Mouse (Mus musculus): Measurements from ENCODE around the gene Col4a3. TPM values are rescaled to one million over a fixed set of nuclear protein-coding genes. Genes with fewer than 3 reads are reported as not detected.

Gene Col4a3
- polyA plus RNA-seq, 1 experiment = 0.08 TPM

DNA sequence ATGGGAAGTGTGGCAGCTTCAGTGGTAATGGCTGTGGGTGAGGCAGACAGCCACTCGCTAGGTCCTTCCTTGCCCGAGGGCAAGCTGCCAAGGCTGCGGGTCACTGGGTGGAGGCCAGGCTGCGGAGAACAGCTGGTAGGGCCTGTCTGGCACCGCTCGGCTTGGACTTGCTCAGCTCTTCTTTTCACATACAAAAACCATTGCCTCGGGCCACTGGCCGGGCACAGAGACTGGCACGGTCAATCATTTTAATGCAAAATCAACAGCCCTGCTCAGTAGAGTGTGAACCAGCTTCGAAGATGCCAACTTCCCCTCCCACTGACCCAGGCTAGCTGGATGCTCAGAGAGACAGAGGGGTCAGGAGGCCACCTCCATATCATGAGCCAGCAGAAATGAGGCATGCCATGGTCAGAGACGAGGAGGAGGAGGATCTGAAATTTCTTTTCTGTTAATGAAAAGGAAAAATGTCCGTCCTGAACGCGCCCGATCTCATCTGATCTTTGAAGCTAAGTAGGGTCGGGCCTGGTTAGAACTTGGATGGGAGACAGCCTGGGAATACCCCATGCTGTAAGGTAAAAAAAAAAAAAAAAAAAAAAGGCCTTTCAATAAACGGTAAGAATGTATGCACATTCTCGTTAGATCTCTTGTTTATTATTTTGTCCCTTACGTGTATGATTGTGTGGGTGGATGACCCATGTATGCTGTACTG lies 48.0 kb downstream of the Col4a3 start:
- H3K27me3 ChIP-seq (ENCODE audit: control insufficient read depth, insufficient read depth, insufficient read length) = no peaks in the 10 kb centered on the region
- H3K36me3 ChIP-seq (ENCODE audit: control insufficient read depth, insufficient read depth) = no peaks in the 10 kb centered on the region
- H3K4me2 ChIP-seq (ENCODE audit: low read depth) = peak overlapping the region; percentile 84
- TF ChIP-seq CEBPB (IDR thresholded peaks at IDR 0.05; ENCODE audit: insufficient read depth, poor library complexity, severe bottlenecking) (no peak), MAX (IDR thresholded peaks at IDR 0.05; ENCODE audit: low read depth) (no peak), USF1 (IDR thresholded peaks at IDR 0.05; ENCODE audit: low read depth) (no peak), REST (IDR thresholded peaks at IDR 0.05; ENCODE audit: insufficient read depth, insufficient read length) (no peak), MYOG (IDR thresholded peaks at IDR 0.05; ENCODE audit: control insufficient read depth in 1 of 3, insufficient read depth in 1 of 3, insufficient read length in 2 of 3, low read depth in 2 of 3) (peak; percentile 77 to 95 (median 94)), POLR2AphosphoS2 (IDR thresholded peaks at IDR 0.05; ENCODE audit: insufficient read length, low read depth) (no peak), TCF12 (IDR thresholded peaks at IDR 0.05; ENCODE audit: insufficient read depth, poor library complexity, severe bottlenecking) (peak; percentile 45), MYOD1 (IDR thresholded peaks at IDR 0.05; ENCODE audit: control insufficient read depth in 1 of 3, insufficient read length in 2 of 3, low read depth in 2 of 3) (peak in 2 of 3 experiments; percentile 95 to 97), E2F4 (IDR thresholded peaks at IDR 0.05; ENCODE audit: insufficient read depth) (no peak), TCF3 (IDR thresholded peaks at IDR 0.05; ENCODE audit: insufficient read length, low read depth) (peak; percentile 44), POLR2A (IDR thresholded peaks at IDR 0.05; ENCODE audit: insufficient read length, low read depth) (no peak), SRF (IDR thresholded peaks at IDR 0.05; ENCODE audit: control insufficient read depth, insufficient read length, low read depth) (no peak)
- no peak overlapping the region for H3K4me3 ChIP-seq
- no peaks in the 10 kb centered on the region for H3K79me2 ChIP-seq (ENCODE audit: control insufficient read depth, insufficient read depth)
- no peak overlapping the region for H3ac ChIP-seq (ENCODE audit: control insufficient read depth, insufficient read length)

DNA sequence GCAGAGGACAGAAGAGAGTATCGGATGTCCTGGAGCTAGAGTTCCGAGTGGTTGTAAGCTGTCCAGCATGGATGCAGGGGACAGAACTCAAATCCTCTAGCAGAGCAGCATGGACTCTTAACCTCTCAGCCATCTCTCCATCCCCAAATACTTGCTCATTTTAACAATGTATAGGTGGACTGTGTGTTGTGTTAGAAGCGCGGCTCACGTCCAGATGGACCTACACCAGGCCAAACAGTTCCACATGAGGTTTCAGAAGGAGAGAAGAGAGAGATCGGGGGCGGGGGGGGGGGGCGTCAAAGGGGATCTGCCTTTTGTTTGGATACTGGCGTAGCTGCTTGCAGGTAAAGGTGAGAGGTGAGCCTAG lies 48.5 kb downstream of the Col4a3 start:
- H3ac ChIP-seq (ENCODE audit: control insufficient read depth, insufficient read length) = no peak overlapping the region
- TF ChIP-seq POLR2A (IDR thresholded peaks at IDR 0.05; ENCODE audit: insufficient read length, low read depth) = no peak
- no peak for TF ChIP-seq REST (IDR thresholded peaks at IDR 0.05; ENCODE audit: insufficient read depth, insufficient read length)
- TF ChIP-seq TCF12 (IDR thresholded peaks at IDR 0.05; ENCODE audit: insufficient read depth, poor library complexity, severe bottlenecking) = no peak
- TF ChIP-seq E2F4 (IDR thresholded peaks at IDR 0.05; ENCODE audit: insufficient read depth) = no peak
- TF ChIP-seq MYOG (IDR thresholded peaks at IDR 0.05; ENCODE audit: control insufficient read depth in 1 of 3, insufficient read depth in 1 of 3, insufficient read length in 2 of 3, low read depth in 2 of 3) = no peak
- no peak for TF ChIP-seq MAX (IDR thresholded peaks at IDR 0.05; ENCODE audit: low read depth)
- no peak for TF ChIP-seq TCF3 (IDR thresholded peaks at IDR 0.05; ENCODE audit: insufficient read length, low read depth)
- no peak for TF ChIP-seq CEBPB (IDR thresholded peaks at IDR 0.05; ENCODE audit: insufficient read depth, poor library complexity, severe bottlenecking)
- no peak for TF ChIP-seq POLR2AphosphoS2 (IDR thresholded peaks at IDR 0.05; ENCODE audit: insufficient read length, low read depth)
- no peak for TF ChIP-seq SRF (IDR thresholded peaks at IDR 0.05; ENCODE audit: control insufficient read depth, insufficient read length, low read depth)
- TF ChIP-seq MYOD1 (IDR thresholded peaks at IDR 0.05; ENCODE audit: control insufficient read depth in 1 of 3, insufficient read length in 2 of 3, low read depth in 2 of 3) = no peak
- no peak for TF ChIP-seq USF1 (IDR thresholded peaks at IDR 0.05; ENCODE audit: low read depth)

DNA sequence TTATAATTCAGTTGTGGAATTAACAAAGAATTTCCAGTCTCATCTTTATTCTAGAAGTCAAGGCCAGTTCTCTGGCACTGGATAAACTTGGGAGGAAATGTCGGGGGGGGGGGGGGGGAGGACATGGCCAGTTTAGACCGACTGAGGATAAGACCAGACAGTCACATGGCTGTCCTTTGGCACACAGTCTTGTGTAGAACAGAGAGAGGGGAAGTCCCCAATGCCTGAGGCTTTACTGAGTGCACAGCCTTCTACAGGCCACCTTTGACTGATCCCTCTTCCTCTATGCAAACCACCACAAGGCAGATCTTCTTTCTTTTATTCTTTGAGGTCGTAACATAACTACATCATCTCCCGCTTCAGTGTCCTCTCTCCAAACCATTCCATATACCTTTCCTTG lies 49.6 kb downstream of the Col4a3 start:
- Histone ChIP-seq H3K4me2 (ENCODE audit: low read depth) (no peak overlapping the region), H3K27me3 (ENCODE audit: control insufficient read depth, insufficient read depth, insufficient read length) (no peaks in the 10 kb centered on the region), H3ac (ENCODE audit: control insufficient read depth, insufficient read length) (no peak overlapping the region), H3K4me3 (no peak overlapping the region), H3K36me3 (ENCODE audit: control insufficient read depth, insufficient read depth) (no peaks in the 10 kb centered on the region), H3K79me2 (ENCODE audit: control insufficient read depth, insufficient read depth) (no peaks in the 10 kb centered on the region)
- TF ChIP-seq USF1 (IDR thresholded peaks at IDR 0.05; ENCODE audit: low read depth) (no peak), POLR2A (IDR thresholded peaks at IDR 0.05; ENCODE audit: insufficient read length, low read depth) (no peak), MAX (IDR thresholded peaks at IDR 0.05; ENCODE audit: low read depth) (no peak), CEBPB (IDR thresholded peaks at IDR 0.05; ENCODE audit: insufficient read depth, poor library complexity, severe bottlenecking) (no peak), POLR2AphosphoS2 (IDR thresholded peaks at IDR 0.05; ENCODE audit: insufficient read length, low read depth) (no peak)

More for the DNA sequence above, 48.5 kb downstream of the Col4a3 start:
- Histone ChIP-seq H3K79me2 (ENCODE audit: control insufficient read depth, insufficient read depth) (no peaks in the 10 kb centered on the region), H3K4me2 (ENCODE audit: low read depth) (peak overlapping the region; percentile 84), H3K4me3 (no peak overlapping the region), H3K27me3 (ENCODE audit: control insufficient read depth, insufficient read depth, insufficient read length) (no peaks in the 10 kb centered on the region), H3K36me3 (ENCODE audit: control insufficient read depth, insufficient read depth) (no peaks in the 10 kb centered on the region)

DNA sequence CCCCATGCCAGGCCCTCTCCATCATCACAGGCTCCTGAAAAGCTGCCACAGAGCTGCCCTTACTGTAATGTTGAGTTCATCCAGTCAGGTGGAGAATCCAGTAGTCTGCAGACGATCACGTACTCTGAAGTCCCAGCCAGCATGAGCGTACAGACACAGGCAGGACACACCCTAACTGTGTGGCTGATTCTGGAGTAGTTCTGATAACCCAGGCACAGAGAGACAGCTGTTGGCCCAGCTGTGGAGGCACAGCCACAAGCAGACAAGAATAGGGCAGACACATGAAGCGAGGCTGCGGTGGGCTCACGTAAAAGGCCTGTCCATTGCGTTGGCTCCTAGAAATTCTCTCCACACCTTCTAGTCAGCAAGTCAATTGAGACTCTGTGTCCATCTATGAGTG lies 50.7 kb downstream of the Col4a3 start:
- Histone ChIP-seq H3K79me2 (ENCODE audit: control insufficient read depth, insufficient read depth) (no peaks in the 10 kb centered on the region), H3ac (ENCODE audit: control insufficient read depth, insufficient read length) (no peak overlapping the region), H3K4me3 (no peak overlapping the region), H3K4me2 (ENCODE audit: low read depth) (no peak overlapping the region), H3K36me3 (ENCODE audit: control insufficient read depth, insufficient read depth) (no peaks in the 10 kb centered on the region), H3K27me3 (ENCODE audit: control insufficient read depth, insufficient read depth, insufficient read length) (no peaks in the 10 kb centered on the region)
- TF ChIP-seq USF1 (IDR thresholded peaks at IDR 0.05; ENCODE audit: low read depth) = no peak
- no peak for TF ChIP-seq TCF12 (IDR thresholded peaks at IDR 0.05; ENCODE audit: insufficient read depth, poor library complexity, severe bottlenecking)
- TF ChIP-seq SRF (IDR thresholded peaks at IDR 0.05; ENCODE audit: control insufficient read depth, insufficient read length, low read depth) = no peak
- no peak for TF ChIP-seq POLR2A (IDR thresholded peaks at IDR 0.05; ENCODE audit: insufficient read length, low read depth)
- TF ChIP-seq MYOG (IDR thresholded peaks at IDR 0.05; ENCODE audit: control insufficient read depth in 1 of 3, insufficient read depth in 1 of 3, insufficient read length in 2 of 3, low read depth in 2 of 3) = peak in 2 of 3 experiments; percentile 15 to 51
- TF ChIP-seq MYOD1 (IDR thresholded peaks at IDR 0.05; ENCODE audit: control insufficient read depth in 1 of 3, insufficient read length in 2 of 3, low read depth in 2 of 3) = peak in 1 of 3 experiments; percentile 39
- no peak for TF ChIP-seq POLR2AphosphoS2 (IDR thresholded peaks at IDR 0.05; ENCODE audit: insufficient read length, low read depth)
- no peak for TF ChIP-seq TCF3 (IDR thresholded peaks at IDR 0.05; ENCODE audit: insufficient read length, low read depth)

Measured in myocyte (in vitro differentiated cells).